ENCODE assay signal across 25 mouse cellular contexts in the genomic region with DNA sequence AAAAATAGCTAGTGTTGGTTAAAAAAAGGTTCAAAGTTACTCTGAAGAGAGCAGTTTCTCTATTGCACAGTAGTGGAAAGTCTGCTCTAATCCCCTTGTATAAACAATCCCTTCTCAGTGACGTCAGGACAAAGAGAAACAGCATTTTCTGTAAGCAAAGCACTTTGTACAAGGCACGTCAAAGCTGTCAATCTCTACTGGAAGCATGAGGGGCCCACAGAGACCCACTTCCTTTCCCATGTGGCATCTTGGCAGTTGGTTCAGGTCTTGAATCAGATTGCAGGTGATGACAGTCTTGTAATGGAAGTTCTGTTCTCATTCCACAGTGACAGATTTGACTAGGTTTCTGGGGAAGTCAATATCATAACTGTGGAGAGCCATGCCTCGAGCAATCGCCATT. TPM values are rescaled to one million over a fixed set of nuclear protein-coding genes. Genes with fewer than 3 reads are reported as not detected.
DNase-seq lines count a peak whose midpoint lies in the region; ATAC-seq and TF ChIP-seq lines count a peak whose summit lies in the region.
"Had no signal": no experiment of that assay in that cellular context is flagged by ENCODE, and none has a peak within 500 bp of the region (broad histone marks: within the 10 kb centered on the region; RNA-seq: fewer than 3 reads in every experiment).

No protein-coding gene starts in this region.

- H3K4me2 ChIP-seq in lung, embryonic 14.5 days: no peak overlapping the region
- H3K4me2 ChIP-seq in liver, postnatal 0 days (ENCODE audit: low read depth, low read length): no peak overlapping the region
- H3K4me2 ChIP-seq: forebrain, embryonic 15.5 days; heart, embryonic 12.5 days; hindbrain, embryonic 14.5 days had no signal

- 51% methylated on average over 4 of the region's 4 CpGs for WGBS in lung, embryonic 14.5 days
- 67% methylated on average over 4 of the region's 4 CpGs for WGBS in liver, postnatal 0 days (ENCODE audit: insufficient replicate concordance)

- TF ChIP-seq CTCF in lung, embryonic 14.5 days (IDR thresholded peaks at IDR 0.05; ENCODE audit: low read depth): no peak
- TF ChIP-seq CTCF in liver, postnatal 0 days (IDR thresholded peaks at IDR 0.05; ENCODE audit: low read depth): no peak

- no peak overlapping the region for H3K27ac ChIP-seq in lung, embryonic 14.5 days (ENCODE audit: low read depth)
- H3K27ac ChIP-seq in liver, postnatal 0 days (ENCODE audit: low read depth): no peak overlapping the region
- H3K27ac ChIP-seq: embryonic facial prominence, embryonic 10.5 days; forebrain, embryonic 15.5 days; heart, adult 2 months; hindbrain, embryonic 10.5 days; hindbrain, embryonic 14.5 days had no signal

- H3K36me3 ChIP-seq in lung, embryonic 14.5 days (ENCODE audit: insufficient read depth): no peaks in the 10 kb centered on the region
- no peaks in the 10 kb centered on the region for H3K36me3 ChIP-seq in liver, postnatal 0 days (replicated peaks; ENCODE audit: insufficient read depth, low read length)
- H3K36me3 ChIP-seq: embryonic facial prominence, embryonic 10.5 days; forebrain, embryonic 15.5 days; heart, embryonic 12.5 days; hindbrain, embryonic 10.5 days had no signal

- H3K9me3 ChIP-seq in lung, embryonic 14.5 days (ENCODE audit: low read depth, low read length): no peaks in the 10 kb centered on the region
- no peaks in the 10 kb centered on the region for H3K9me3 ChIP-seq in liver, postnatal 0 days (ENCODE audit: low read length)
- H3K9me3 ChIP-seq: embryonic facial prominence, embryonic 10.5 days; forebrain, embryonic 15.5 days; heart, embryonic 12.5 days; hindbrain, embryonic 10.5 days had no signal

- no peak for TF ChIP-seq EP300 in liver, postnatal 0 days (IDR thresholded peaks at IDR 0.05; ENCODE audit: low read depth)

- peak; percentile 2 for DNase-seq in lung, embryonic 14.5 days
- no peak for DNase-seq in lung, postnatal 25 days (ENCODE audit: low spot score)
- no peak for DNase-seq in liver, postnatal 0 days
- DNase-seq: adrenal gland, postnatal 14 days; B cell, adult 2 months; cerebellum, adult 11-12 months; cerebellum, adult 9-10 months; cerebellum, postnatal 25 days; gastrocnemius, postnatal 10 days; heart, adult 2 months had no signal

- H3K4me3 ChIP-seq in lung, embryonic 14.5 days (ENCODE audit: low read depth, low read length): no peak overlapping the region
- no peak overlapping the region for H3K4me3 ChIP-seq in liver, postnatal 0 days (ENCODE audit: low read depth, low read length)
- H3K4me3 ChIP-seq: embryonic facial prominence, embryonic 10.5 days; erythroblast, embryonic 14.5 days; forebrain, embryonic 15.5 days; heart, adult 2 months; heart, embryonic 12.5 days; hindbrain, embryonic 10.5 days had no signal

- H3K27me3 ChIP-seq in lung, embryonic 14.5 days (ENCODE audit: insufficient read depth, low read length): no peaks in the 10 kb centered on the region
- no peaks in the 10 kb centered on the region for H3K27me3 ChIP-seq in liver, postnatal 0 days (ENCODE audit: insufficient read depth, low read length)
- H3K27me3 ChIP-seq: forebrain, embryonic 15.5 days; heart, embryonic 12.5 days had no signal

- no peaks in the 10 kb centered on the region for H3K4me1 ChIP-seq in lung, embryonic 14.5 days (ENCODE audit: insufficient read depth)
- no peaks in the 10 kb centered on the region for H3K4me1 ChIP-seq in liver, postnatal 0 days (ENCODE audit: insufficient read depth)
- H3K4me1 ChIP-seq: embryonic facial prominence, embryonic 10.5 days; forebrain, embryonic 15.5 days; heart, embryonic 12.5 days; hindbrain, embryonic 10.5 days had no signal

- ATAC-seq in lung, embryonic 14.5 days (ENCODE audit: insufficient read depth): no peak
- peak; percentile 91 for ATAC-seq in CD4-positive, CD25-positive, alpha-beta regulatory T cell, adult 4 months
- peak; percentile 35 for ATAC-seq in erythroblast, adult 5-6 weeks (replicated peaks; ENCODE audit: low FRiP score, poor library complexity, severe bottlenecking)
- ATAC-seq in megakaryocyte progenitor cell, adult 5-6 weeks (replicated peaks; ENCODE audit: poor library complexity): no peak
- ATAC-seq in erythroid progenitor cell, adult 5-6 weeks (replicated peaks; ENCODE audit: low FRiP score, poor library complexity, severe bottlenecking): no peak
- ATAC-seq in liver, postnatal 0 days: no peak
- ATAC-seq: forebrain, embryonic 15.5 days; intestine, postnatal 0 days had no signal

- no peak overlapping the region for H3K9ac ChIP-seq in lung, embryonic 14.5 days
- H3K9ac ChIP-seq in liver, postnatal 0 days (replicated peaks): no peak overlapping the region
- H3K9ac ChIP-seq: forebrain, embryonic 15.5 days; heart, embryonic 12.5 days; hindbrain, embryonic 14.5 days had no signal

RNA-seq across cellular contexts. Expression of gene Ccr2, which starts 21.9 kb away (rescaled TPM):
- polyA plus RNA-seq in lung, embryonic 14.5 days (2014; fragmentation: Nextera tagmentation; extraction: Ambion mirVana): 6.6 and 7.2 TPM in 2 replicates
- 10 to 100 TPM; 48.7 to 51.9 TPM for polyA plus RNA-seq in CD4-positive, CD25-positive, alpha-beta regulatory T cell, adult 4 months (2017; shearing (Covaris generic))
- total RNA-seq in erythroblast, adult 5-6 weeks (2015; ENCODE audit: low replicate concordance): 71.1 and 79.2 TPM in 2 replicates
- 65.7 and 81.8 TPM in 2 replicates for total RNA-seq in erythroblast, adult 5-6 weeks (2017; ENCODE audit: low replicate concordance)
- 75.3 and 101 TPM in 2 replicates for total RNA-seq in megakaryocyte progenitor cell, adult 5-6 weeks (2015)
- total RNA-seq in megakaryocyte progenitor cell, adult 5-6 weeks (2017): 102 and 119 TPM in 2 replicates
- total RNA-seq in erythroid progenitor cell, adult 5-6 weeks (2015; ENCODE audit: low replicate concordance): 34.2 and 51.1 TPM in 2 replicates
- 21.4 and 26.1 TPM in 2 replicates for total RNA-seq in erythroid progenitor cell, adult 5-6 weeks (2017; ENCODE audit: low replicate concordance)
- polyA plus RNA-seq in liver, postnatal 0 days (2015; fragmentation: Nextera tagmentation; extraction: Ambion mirVana): 4.9 and 5.0 TPM in 2 replicates
- total RNA-seq: ES-E14 had no signal
- polyA plus RNA-seq: erythroblast, embryonic 14.5 days had no signal

RNA-seq across cellular contexts. Expression of gene Ccr5, which starts 41.5 kb away (rescaled TPM):
- 0.37 and 1.7 TPM in 2 replicates for polyA plus RNA-seq in lung, embryonic 14.5 days (2014; fragmentation: Nextera tagmentation; extraction: Ambion mirVana)
- 1 to 10 TPM; 6.1 to 6.7 TPM for polyA plus RNA-seq in CD4-positive, CD25-positive, alpha-beta regulatory T cell, adult 4 months (2017; shearing (Covaris generic))
- total RNA-seq in erythroblast, adult 5-6 weeks (2015; ENCODE audit: low replicate concordance): 0.42 TPM in 1 of 2 replicates, not detected in the other
- total RNA-seq in erythroblast, adult 5-6 weeks (2017; ENCODE audit: low replicate concordance): 0.26 and 0.42 TPM in 2 replicates
- 0.39 and 3.8 TPM in 2 replicates for total RNA-seq in megakaryocyte progenitor cell, adult 5-6 weeks (2015)
- 0.54 and 0.87 TPM in 2 replicates for total RNA-seq in megakaryocyte progenitor cell, adult 5-6 weeks (2017)
- not detected in 2 replicates for total RNA-seq in erythroid progenitor cell, adult 5-6 weeks (2015; ENCODE audit: low replicate concordance)
- 0.13 and 0.23 TPM in 2 replicates for total RNA-seq in erythroid progenitor cell, adult 5-6 weeks (2017; ENCODE audit: low replicate concordance)
- 4.7 and 5.0 TPM in 2 replicates for polyA plus RNA-seq in liver, postnatal 0 days (2015; fragmentation: Nextera tagmentation; extraction: Ambion mirVana)
- total RNA-seq: ES-E14 had no signal
- polyA plus RNA-seq: erythroblast, embryonic 14.5 days had no signal

RNA-seq across cellular contexts. Expression of gene Ccr3, which starts 58.0 kb away (rescaled TPM):
- polyA plus RNA-seq in lung, embryonic 14.5 days (2014; fragmentation: Nextera tagmentation; extraction: Ambion mirVana): not detected in 2 replicates
- 1 to 10 TPM; 2.2 to 3.2 TPM for polyA plus RNA-seq in CD4-positive, CD25-positive, alpha-beta regulatory T cell, adult 4 months (2017; shearing (Covaris generic))
- 25.5 and 33.2 TPM in 2 replicates for total RNA-seq in erythroblast, adult 5-6 weeks (2015; ENCODE audit: low replicate concordance)
- total RNA-seq in erythroblast, adult 5-6 weeks (2017; ENCODE audit: low replicate concordance): 15.9 and 17.4 TPM in 2 replicates
- 0.42 and 0.49 TPM in 2 replicates for total RNA-seq in megakaryocyte progenitor cell, adult 5-6 weeks (2015)
- total RNA-seq in megakaryocyte progenitor cell, adult 5-6 weeks (2017): 0.42 and 0.57 TPM in 2 replicates
- total RNA-seq in erythroid progenitor cell, adult 5-6 weeks (2015; ENCODE audit: low replicate concordance): 21.4 and 26.3 TPM in 2 replicates
- 14.7 and 15.8 TPM in 2 replicates for total RNA-seq in erythroid progenitor cell, adult 5-6 weeks (2017; ENCODE audit: low replicate concordance)
- polyA plus RNA-seq in liver, postnatal 0 days (2015; fragmentation: Nextera tagmentation; extraction: Ambion mirVana): 0.40 and 0.42 TPM in 2 replicates
- total RNA-seq: adrenal gland, adult 18-20 months; ES-E14; heart, adult 2 months; heart, postnatal 25 days had no signal
- polyA plus RNA-seq: embryonic facial prominence, embryonic 10.5 days; erythroblast, embryonic 14.5 days; forebrain, embryonic 11.5 days; forebrain, embryonic 15.5 days; hindbrain, embryonic 10.5 days; hindbrain, embryonic 14.5 days had no signal

Comparison
In these comparisons a context has a peak if more than half of its experiments do, and no peak if none do; other contexts are left out.
1. ATAC-seq: peak in CD4-positive, CD25-positive, alpha-beta regulatory T cell, adult 4 months (single experiment) and erythroblast, adult 5-6 weeks (single experiment); none in lung, embryonic 14.5 days (single experiment), megakaryocyte progenitor cell, adult 5-6 weeks (single experiment), erythroid progenitor cell, adult 5-6 weeks (single experiment) and liver, postnatal 0 days (single experiment).
2. RNA of gene Ccr3, which starts 58.0 kb away (total RNA-seq): 15.9 to 33.2 TPM in erythroblast, adult 5-6 weeks and 14.7 to 26.3 TPM in erythroid progenitor cell, adult 5-6 weeks; 0.42 to 0.57 TPM in megakaryocyte progenitor cell, adult 5-6 weeks; every median in the first group is over 4 times any median in the second.